Mouse (Mus musculus) G1E (cell line): ENCODE data around the gene Ldb3. TPM values are rescaled to one million over a fixed set of nuclear protein-coding genes. Genes with fewer than 3 reads are reported as not detected.
A peak's percentile ranks its signal among the peaks of the same experiment; 100 is the strongest.

Experiments
- ATAC-seq: 2 replicates; pipeline ENCODE4 v1.8.0; 2016; ENCODE audit warnings: mild to moderate bottlenecking; ENCODE audit not compliant: insufficient number of reproducible peaks, poor library complexity, low FRiP score, severe bottlenecking; ENCODE audit errors: extremely low read depth
- DNase-seq: peaks from one replicate; pipeline ENCODE4 v3.0.0; 2012; ENCODE audit warnings: low spot score
- H3K27me3 ChIP-seq: 2 replicates; pipeline ENCODE4 v1.6.1; 2012; ENCODE audit warnings: mild to moderate bottlenecking, low read length, inconsistent platforms; ENCODE audit not compliant: insufficient read depth
- H3K36me3 ChIP-seq: replicated peaks from 2 replicates; pipeline ENCODE3; 2012; ENCODE audit warnings: mild to moderate bottlenecking, inconsistent platforms
- H3K4me1 ChIP-seq: 2 replicates; pipeline ENCODE4 v1.6.1; 2012; ENCODE audit warnings: low read depth, low read length, inconsistent platforms, mixed read lengths; ENCODE audit not compliant: insufficient read depth
- H3K4me3 ChIP-seq: 2 replicates; pipeline ENCODE4 v1.5.1; 2012; ENCODE audit warnings: low read depth, mild to moderate bottlenecking, inconsistent platforms, low read length, moderate library complexity, mixed read lengths
- H3K9me3 ChIP-seq: replicated peaks from 2 replicates; pipeline ENCODE4 v1.6.1; 2012; ENCODE audit warnings: inconsistent platforms
- CTCF ChIP-seq: IDR thresholded peaks from 2 replicates; pipeline ENCODE4 v1.5.1; 2012; ENCODE audit warnings: low read depth, low read length, inconsistent platforms, mixed read lengths
- GATA1 ChIP-seq: IDR thresholded peaks from 2 replicates; pipeline ENCODE4 v1.6.1; 2012; ENCODE audit warnings: borderline replicate concordance, low read length, inconsistent platforms, mixed read lengths
- GATA2 ChIP-seq: IDR thresholded peaks from 2 replicates; pipeline ENCODE4 v1.6.1; 2012; ENCODE audit warnings: low read depth, low read length, inconsistent platforms, borderline replicate concordance
- POLR2AphosphoS5 ChIP-seq: IDR thresholded peaks from 2 replicates; pipeline ENCODE4 v1.6.1; 2012; ENCODE audit warnings: low read depth, low read length, inconsistent platforms; ENCODE audit not compliant: insufficient replicate concordance
- TAL1 ChIP-seq: conservative IDR thresholded peaks from 2 replicates; pipeline ENCODE4 v1.6.1; 2012; ENCODE audit warnings: low read depth, low read length, inconsistent platforms, mixed read lengths
- polyA plus RNA-seq: library from polyadenylated mRNA; stranded (reverse); fragments of >175 nt; gene quantifications from 2 replicates; pipeline ENCODE4 v1.2.3, GENCODE M21; 2012
- total RNA-seq, 2 experiments: library from RNA; stranded (forward) in 1 of 2; stranded (reverse) in 1 of 2; fragments of 200-1000 nt in 1 of 2; fragments of >200 nt in 1 of 2; fragmentation: Nextera tagmentation in 1 of 2; gene quantifications; 2 replicates each; pipeline ENCODE4 v1.2.3; 2014 to 2017

Ldb3 gene
- total and polyA plus RNA-seq, 3 experiments, result 0.05 TPM; not detected in 2

DNA sequence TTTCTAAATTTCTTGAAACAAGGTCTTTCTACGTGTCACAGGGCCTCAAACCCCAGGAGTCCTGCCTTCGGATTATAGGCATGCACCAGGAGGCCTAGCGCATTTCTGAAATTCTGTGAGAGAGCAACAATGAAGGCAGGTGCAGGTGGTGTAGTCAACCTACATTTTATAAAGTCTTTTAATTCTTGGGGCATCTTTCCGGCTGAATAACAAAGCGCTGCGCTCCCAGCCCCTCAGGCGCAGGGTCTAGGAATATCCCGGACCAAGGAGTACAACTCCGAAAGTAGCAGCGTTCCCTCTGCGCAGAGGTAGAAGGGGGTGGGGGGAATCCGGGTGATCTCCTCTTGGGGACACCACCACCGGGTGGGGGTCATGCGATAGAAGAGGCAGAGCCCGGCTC lies 26.1 kb upstream of the Ldb3 start:
- H3K4me3 ChIP-seq, result peak overlapping the region; percentile 52; the same call in 1 of the 2 replicates
- DNase-seq (no peak), ATAC-seq (no peak)
- no peaks in the 10 kb centered on the region for H3K36me3 ChIP-seq
- H3K4me1 ChIP-seq, result peaks cover 21% of the 10 kb centered on the region
- TF ChIP-seq GATA1 (no peak), POLR2AphosphoS5 (no peak), CTCF (no peak), GATA2 (no peak)
- peaks cover 11% of the 10 kb centered on the region; the same call in 1 of the 2 replicates for H3K27me3 ChIP-seq
- no peaks in the 10 kb centered on the region for H3K9me3 ChIP-seq

GRCm38 (mm10) chr14:34613523-34613922 lies 25.0 kb upstream of the Ldb3 start:
- ATAC-seq (no peak), DNase-seq (no peak)

DNA sequence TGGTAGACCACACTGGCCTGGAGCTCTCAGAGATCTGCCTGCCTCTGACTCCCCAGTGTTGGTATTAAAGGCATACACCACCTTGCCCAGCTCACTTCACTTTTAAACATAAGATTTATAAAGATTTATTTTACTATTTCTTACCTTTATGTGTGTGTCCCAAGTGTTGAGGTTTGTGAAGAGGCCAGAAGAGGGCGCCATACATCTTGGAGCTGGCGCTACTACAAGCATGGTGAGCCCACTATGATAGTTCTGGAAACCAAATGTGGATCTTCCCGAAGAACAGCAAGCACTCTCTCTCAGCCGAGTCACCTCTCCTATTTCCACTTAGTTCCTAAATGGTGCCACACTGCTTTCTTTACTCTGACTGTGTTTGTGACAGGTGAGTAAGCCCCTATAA lies 23.7 kb upstream of the Ldb3 start:
- no peak for TF ChIP-seq CTCF
- TF ChIP-seq TAL1, result no peak
- TF ChIP-seq GATA1, result no peak
- TF ChIP-seq POLR2AphosphoS5, result no peak
- TF ChIP-seq GATA2, result no peak
- peaks cover 13% of the 10 kb centered on the region; the same call in 1 of the 2 replicates for H3K4me1 ChIP-seq
- no peaks in the 10 kb centered on the region for H3K9me3 ChIP-seq
- no peaks in the 10 kb centered on the region for H3K36me3 ChIP-seq
- no peak overlapping the region for H3K4me3 ChIP-seq
- ATAC-seq (no peak), DNase-seq (no peak)
- peaks cover 17% of the 10 kb centered on the region; the same call in 1 of the 2 replicates for H3K27me3 ChIP-seq

More at GRCm38 (mm10) chr14:34613523-34613922, 25.0 kb upstream of the Ldb3 start:
- H3K4me1 ChIP-seq, result peaks cover 15% of the 10 kb centered on the region
- TF ChIP-seq GATA1 (no peak), TAL1 (no peak), POLR2AphosphoS5 (no peak), CTCF (no peak), GATA2 (no peak)
- H3K36me3 ChIP-seq, result no peaks in the 10 kb centered on the region
- H3K4me3 ChIP-seq, result no peak overlapping the region
- peaks cover 11% of the 10 kb centered on the region; the same call in 1 of the 2 replicates for H3K27me3 ChIP-seq
- H3K9me3 ChIP-seq, result no peaks in the 10 kb centered on the region

GRCm38 (mm10) chr14:34611591-34611990 lies 23.1 kb upstream of the Ldb3 start:
- Histone ChIP-seq H3K9me3 (no peaks in the 10 kb centered on the region), H3K36me3 (no peaks in the 10 kb centered on the region), H3K4me1 (peaks cover 12% of the 10 kb centered on the region; the same call in 1 of the 2 replicates), H3K27me3 (peaks cover 16% of the 10 kb centered on the region; the same call in 1 of the 2 replicates), H3K4me3 (no peak overlapping the region)
- TF ChIP-seq GATA2 (no peak), CTCF (no peak), GATA1 (no peak), POLR2AphosphoS5 (no peak), TAL1 (no peak)
- no peak for ATAC-seq
- no peak for DNase-seq

GRCm38 (mm10) chr14:34601910-34602309 lies 13.4 kb upstream of the Ldb3 start:
- H3K4me1 ChIP-seq, result no peaks in the 10 kb centered on the region
- ATAC-seq (no peak), DNase-seq (no peak)
- no peak overlapping the region for H3K4me3 ChIP-seq
- TF ChIP-seq CTCF (no peak), GATA2 (no peak), POLR2AphosphoS5 (no peak), GATA1 (no peak), TAL1 (no peak)
- H3K27me3 ChIP-seq, result peaks cover 9% of the 10 kb centered on the region
- no peaks in the 10 kb centered on the region for H3K9me3 ChIP-seq
- no peaks in the 10 kb centered on the region for H3K36me3 ChIP-seq

DNA sequence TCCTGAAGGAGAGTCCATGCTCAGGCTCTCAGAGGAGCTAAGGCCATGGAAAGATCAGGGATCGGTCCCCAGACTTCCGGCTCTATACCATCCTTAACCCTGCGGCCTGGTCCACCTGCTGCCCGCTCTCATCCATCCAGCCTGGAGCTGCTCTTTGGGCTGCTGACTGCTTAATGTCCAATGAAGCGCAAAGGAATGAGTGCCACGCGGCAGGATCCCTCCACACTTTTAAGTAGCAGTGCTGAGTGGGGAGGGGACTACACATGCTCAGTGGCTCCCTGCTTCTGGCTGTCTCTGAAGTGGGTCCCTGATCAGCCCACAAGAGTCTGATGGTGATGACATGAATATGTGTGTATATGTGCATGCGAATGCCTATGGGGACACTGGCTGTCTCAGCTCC lies 11.5 kb upstream of the Ldb3 start, which contains the start of gene Opn4:
Opn4 (minus strand) TSS at position 202 of the 400 bp plus-strand sequence.
- no peaks in the 10 kb centered on the region for H3K36me3 ChIP-seq
- H3K9me3 ChIP-seq, result no peaks in the 10 kb centered on the region
- ATAC-seq (no peak), DNase-seq (no peak)
- H3K27me3 ChIP-seq, result peaks cover 13% of the 10 kb centered on the region
- H3K4me3 ChIP-seq, result no peak within 1 kb of the TSS
- H3K4me1 ChIP-seq, result no peaks in the 10 kb centered on the region
- TF ChIP-seq TAL1 (no peak), GATA2 (no peak), POLR2AphosphoS5 (no peak), CTCF (no peak), GATA1 (no peak)
